Comparison of ENCODE assay signal across 8 mouse cellular contexts in genomic region chr2:28534436-28535262, GRCm38 (mm10). TPM values are rescaled to one million over a fixed set of nuclear protein-coding genes. Genes with fewer than 3 reads are reported as not detected.
A peak's percentile ranks its signal among the peaks of the same experiment; 100 is the strongest.
DNase-seq lines count a peak whose midpoint lies in the region; ATAC-seq lines count a peak whose summit lies in the region.
"Had no signal": no experiment of that assay in that cellular context is flagged by ENCODE, and none has a peak within 500 bp of the region (broad histone marks: within the 10 kb centered on the region; RNA-seq: fewer than 3 reads in every experiment).

No protein-coding gene starts in this region.

- no peaks in the 10 kb centered on the region for H3K9me3 ChIP-seq in heart, embryonic 14.5 days (ENCODE audit: control insufficient read depth, low read length)
- H3K9me3 ChIP-seq in midbrain, embryonic 11.5 days (ENCODE audit: control insufficient read depth, low read length): no peaks in the 10 kb centered on the region

- 39% methylated on average over 11 of the region's 11 CpGs for WGBS in heart, embryonic 14.5 days
- WGBS in midbrain, embryonic 11.5 days: 31% methylated on average over 11 of the region's 11 CpGs

- peaks cover 52 to 76% of the 10 kb centered on the region in 2 experiments for H3K4me1 ChIP-seq in heart, embryonic 14.5 days (ENCODE audit: control insufficient read depth in 2 of 2, insufficient read depth in 2 of 2, low read length in 2 of 2)
- H3K4me1 ChIP-seq in midbrain, embryonic 11.5 days (ENCODE audit: control insufficient read depth, insufficient read depth, low read length): peaks cover 67% of the 10 kb centered on the region

- peak overlapping the region; percentile 84 to 91 for H3K27ac ChIP-seq in heart, embryonic 14.5 days (replicated peaks in 1 of 2; ENCODE audit: control insufficient read depth in 1 of 2, insufficient read depth in 1 of 2, low read depth in 2 of 2, low read length in 2 of 2)
- H3K27ac ChIP-seq in midbrain, embryonic 11.5 days (ENCODE audit: low read depth, low read length): peak overlapping the region; percentile 68

- H3K27me3 ChIP-seq in heart, embryonic 14.5 days (ENCODE audit: control insufficient read depth, insufficient read depth, low read length): no peaks in the 10 kb centered on the region
- no peaks in the 10 kb centered on the region for H3K27me3 ChIP-seq in midbrain, embryonic 11.5 days (ENCODE audit: control insufficient read depth, insufficient read depth, low read length)

- H3K4me2 ChIP-seq in heart, embryonic 14.5 days (ENCODE audit: low read length): peak overlapping the region; percentile 89
- H3K4me2 ChIP-seq in midbrain, embryonic 11.5 days: peak overlapping the region; percentile 80

- ATAC-seq in heart, embryonic 14.5 days (ENCODE audit: insufficient number of reproducible peaks, insufficient read depth, low FRiP score, low read depth): peak; percentile 12; the same call in 1 of the 2 replicates
- ATAC-seq in midbrain, embryonic 11.5 days (ENCODE audit: low FRiP score): no peak
- no peak for ATAC-seq in granulocyte monocyte progenitor cell, adult 5-6 weeks (replicated peaks; ENCODE audit: poor library complexity, severe bottlenecking)

- H3K4me3 ChIP-seq in heart, embryonic 14.5 days (ENCODE audit: control insufficient read depth in 1 of 2, insufficient read depth in 1 of 2, low read depth in 1 of 2, low read length in 2 of 2): peak overlapping the region; percentile 70 to 72
- no peak overlapping the region; the same call in 1 of the 2 replicates for H3K4me3 ChIP-seq in midbrain, embryonic 11.5 days (ENCODE audit: low read depth, low read length)

- H3K36me3 ChIP-seq in heart, embryonic 14.5 days (ENCODE audit: control insufficient read depth, insufficient read depth, low read length): no peaks in the 10 kb centered on the region
- H3K36me3 ChIP-seq in midbrain, embryonic 11.5 days (ENCODE audit: control insufficient read depth, insufficient read depth, low read length): no peaks in the 10 kb centered on the region

- DNase-seq in adipocyte (ENCODE audit: low spot score): peak; percentile 62
- DNase-seq in embryo, embryonic 10.5 days (ENCODE audit: low spot score): peak; percentile 69
- DNase-seq in kidney, postnatal 4 days: peak; percentile 50 to 67
- DNase-seq in midbrain, embryonic 11.5 days (ENCODE audit: low spot score, missing footprints): no peak
- DNase-seq in thymus, postnatal 10 days (ENCODE audit: low spot score in 2 of 2): no peak

- peak overlapping the region; percentile 86 for H3K9ac ChIP-seq in heart, embryonic 14.5 days (ENCODE audit: low read length)
- H3K9ac ChIP-seq in midbrain, embryonic 11.5 days (ENCODE audit: low read length): peak overlapping the region; percentile 61

RNA-seq across cellular contexts. Expression of gene Ralgds, which starts 21.7 kb away (rescaled TPM):
- polyA plus RNA-seq in heart, embryonic 14.5 days (2014; fragmentation: Nextera tagmentation; extraction: Ambion mirVana): 20.1 and 21.1 TPM in 2 replicates
- polyA plus RNA-seq in midbrain, embryonic 11.5 days (2014; fragmentation: Nextera tagmentation; extraction: Ambion mirVana): 45.8 and 48.8 TPM in 2 replicates
- total RNA-seq in granulocyte monocyte progenitor cell, adult 5-6 weeks (2014; fragmentation: Nextera tagmentation): 2.1 and 7.9 TPM in 2 replicates
- 2.8 and 4.6 TPM in 2 replicates for total RNA-seq in granulocyte monocyte progenitor cell, adult 5-6 weeks (2017)

RNA-seq across cellular contexts. Expression of gene Cel, which starts 28.6 kb away (rescaled TPM):
- not detected in 2 replicates for polyA plus RNA-seq in heart, embryonic 14.5 days (2014; fragmentation: Nextera tagmentation; extraction: Ambion mirVana)
- polyA plus RNA-seq in midbrain, embryonic 11.5 days (2014; fragmentation: Nextera tagmentation; extraction: Ambion mirVana): 0.07 TPM in 1 of 2 replicates, not detected in the other
- total RNA-seq in granulocyte monocyte progenitor cell, adult 5-6 weeks (2014; fragmentation: Nextera tagmentation): not detected in 2 replicates
- total RNA-seq in granulocyte monocyte progenitor cell, adult 5-6 weeks (2017): not detected in 2 replicates
- total RNA-seq: neutrophil, adult 5-6 weeks had no signal

RNA-seq across cellular contexts. Expression of gene Gm10134, which starts 28.8 kb away (rescaled TPM):
- polyA plus RNA-seq in heart, embryonic 14.5 days (2014; fragmentation: Nextera tagmentation; extraction: Ambion mirVana): 0.86 and 1.1 TPM in 2 replicates
- not detected in 2 replicates for polyA plus RNA-seq in midbrain, embryonic 11.5 days (2014; fragmentation: Nextera tagmentation; extraction: Ambion mirVana)
- not detected in 2 replicates for total RNA-seq in granulocyte monocyte progenitor cell, adult 5-6 weeks (2014; fragmentation: Nextera tagmentation)
- total RNA-seq in granulocyte monocyte progenitor cell, adult 5-6 weeks (2017): not detected in 2 replicates
- total RNA-seq: neutrophil, adult 5-6 weeks had no signal

RNA-seq across cellular contexts. Expression of gene Gbgt1, which starts 38.0 kb away (rescaled TPM):
- polyA plus RNA-seq in heart, embryonic 14.5 days (2014; fragmentation: Nextera tagmentation; extraction: Ambion mirVana): not detected in 2 replicates
- 0.10 and 0.25 TPM in 2 replicates for polyA plus RNA-seq in midbrain, embryonic 11.5 days (2014; fragmentation: Nextera tagmentation; extraction: Ambion mirVana)
- not detected in 2 replicates for total RNA-seq in granulocyte monocyte progenitor cell, adult 5-6 weeks (2014; fragmentation: Nextera tagmentation)
- not detected in 2 replicates for total RNA-seq in granulocyte monocyte progenitor cell, adult 5-6 weeks (2017)
- total RNA-seq: neutrophil, adult 5-6 weeks had no signal

RNA-seq across cellular contexts. Expression of gene Gtf3c5, which starts 48.9 kb away (rescaled TPM):
- 20.0 and 20.7 TPM in 2 replicates for polyA plus RNA-seq in heart, embryonic 14.5 days (2014; fragmentation: Nextera tagmentation; extraction: Ambion mirVana)
- polyA plus RNA-seq in midbrain, embryonic 11.5 days (2014; fragmentation: Nextera tagmentation; extraction: Ambion mirVana): 38.8 and 40.5 TPM in 2 replicates
- 25.9 and 31.5 TPM in 2 replicates for total RNA-seq in granulocyte monocyte progenitor cell, adult 5-6 weeks (2014; fragmentation: Nextera tagmentation)
- 12.6 and 16.5 TPM in 2 replicates for total RNA-seq in granulocyte monocyte progenitor cell, adult 5-6 weeks (2017)

Comparison
In these comparisons a context has a peak if more than half of its experiments do, and no peak if none do; other contexts are left out.
1. DNase-seq: peak in adipocyte (single experiment), embryo, embryonic 10.5 days (single experiment) and kidney, postnatal 4 days (2 of 2); none in midbrain, embryonic 11.5 days (single experiment) and thymus, postnatal 10 days (0 of 2).